Mouse (Mus musculus) heart, embryonic 15.5 days (tissue): ENCODE data around the gene Nebl. TPM values are rescaled to one million over a fixed set of nuclear protein-coding genes. Genes with fewer than 3 reads are reported as not detected.
A peak's percentile ranks its signal among the peaks of the same experiment; 100 is the strongest.

Source experiments
- ATAC-seq: fragments of 200-750 bp; cut with Nextera tagmentation; replicated peaks from 2 replicates; pipeline ENCODE4 v1.8.0; 2017; ENCODE audit warnings: low read depth, moderate TSS enrichment; ENCODE audit not compliant: insufficient number of reproducible peaks, insufficient read depth, low FRiP score
- H3K27ac ChIP-seq: fragments of 300-500 bp; sonication (generic); 2 replicates; pipeline ENCODE4 v1.5.1; 2015; ENCODE audit warnings: mild to moderate bottlenecking, inconsistent platforms
- H3K27me3 ChIP-seq: fragments of 300-500 bp; sonication (generic); 2 replicates; pipeline ENCODE4 v1.6.1; 2015; ENCODE audit warnings: inconsistent platforms
- H3K36me3 ChIP-seq: fragments of 300-500 bp; sonication (generic); 2 replicates; pipeline ENCODE4 v1.6.1; 2015; ENCODE audit warnings: mild to moderate bottlenecking, inconsistent platforms
- H3K4me1 ChIP-seq: fragments of 300-500 bp; sonication (generic); replicated peaks from 2 replicates; pipeline ENCODE4 v1.6.1; 2015; ENCODE audit warnings: inconsistent platforms
- H3K4me2 ChIP-seq: fragments of 300-500 bp; sonication (generic); 2 replicates; pipeline ENCODE4 v1.6.1; 2015; ENCODE audit warnings: inconsistent platforms, mild to moderate bottlenecking, moderate library complexity
- H3K4me3 ChIP-seq: fragments of 300-500 bp; sonication (generic); 2 replicates; pipeline ENCODE4 v1.5.1; 2015; ENCODE audit warnings: mild to moderate bottlenecking, inconsistent platforms
- H3K9ac ChIP-seq: fragments of 300-500 bp; sonication (generic); 2 replicates; pipeline ENCODE4 v1.6.1; 2015; ENCODE audit warnings: mild to moderate bottlenecking, inconsistent platforms
- H3K9me3 ChIP-seq: fragments of 300-500 bp; sonication (generic); replicated peaks from 2 replicates; pipeline ENCODE4 v1.6.1; 2016; ENCODE audit warnings: inconsistent platforms
- WGBS: fragments of 180-500 bp; shearing (Covaris S2); methylation state at CpG from one replicate; pipeline ENCODE4 v1.1.7; 2015; ENCODE audit warnings: mixed read lengths; 5-methylcytosine and 5-hydroxymethylcytosine counted together
- polyA plus RNA-seq: library from polyadenylated mRNA; unstranded; fragments of >200 nt; fragmentation: Nextera tagmentation; extraction: Ambion mirVana; gene quantifications from 2 replicates; pipeline ENCODE4 v1.2.1, GENCODE M21; 2015

Gene Nebl
- polyA plus RNA-seq, 1 experiment from 2014 or later = 237 TPM

GRCm38 (mm10) chr2:17390513-17391200 lies 340.6 kb downstream of the Nebl start:
- Histone ChIP-seq H3K27ac (no peak overlapping the region), H3K9me3 (no peaks in the 10 kb centered on the region), H3K36me3 (peaks cover 46% of the 10 kb centered on the region), H3K4me2 (no peak overlapping the region), H3K27me3 (no peaks in the 10 kb centered on the region), H3K9ac (no peak overlapping the region), H3K4me1 (no peaks in the 10 kb centered on the region), H3K4me3 (no peak overlapping the region)
- WGBS = 74% methylated on average over 7 of the region's 7 CpGs
- ATAC-seq = no peak

- Histone ChIP-seq H3K27me3 (no peaks in the 10 kb centered on the region), H3K27ac (no peak overlapping the region), H3K9ac (no peak overlapping the region), H3K9me3 (no peaks in the 10 kb centered on the region), H3K4me3 (no peak overlapping the region), H3K4me1 (no peaks in the 10 kb centered on the region), H3K4me2 (no peak overlapping the region), H3K36me3 (peaks cover 46% of the 10 kb centered on the region)
- ATAC-seq = no peak
- WGBS = 94% methylated on average over 2 of the region's 2 CpGs
These were observed 341.4 kb downstream of the Nebl start for GRCm38 (mm10) chr2:17389886-17390285.

GRCm38 (mm10) chr2:17389379-17389778 lies 341.9 kb downstream of the Nebl start:
- Histone ChIP-seq H3K27ac (no peak overlapping the region), H3K27me3 (no peaks in the 10 kb centered on the region), H3K36me3 (peaks cover 46% of the 10 kb centered on the region), H3K4me2 (no peak overlapping the region), H3K4me3 (no peak overlapping the region), H3K9ac (no peak overlapping the region), H3K4me1 (no peaks in the 10 kb centered on the region), H3K9me3 (no peaks in the 10 kb centered on the region)
- 91% methylated on average over 4 of the region's 4 CpGs for WGBS
- ATAC-seq = no peak

GRCm38 (mm10) chr2:17382227-17382626 lies 349.0 kb downstream of the Nebl start:
- WGBS = 90% methylated on average over 1 of the region's 1 CpGs

GRCm38 (mm10) chr2:17375916-17376315 lies 355.3 kb downstream of the Nebl start:
- no peak overlapping the region for H3K27ac ChIP-seq
- H3K27me3 ChIP-seq = no peaks in the 10 kb centered on the region
- no peaks in the 10 kb centered on the region for H3K9me3 ChIP-seq
- ATAC-seq = no peak
- H3K4me1 ChIP-seq = no peaks in the 10 kb centered on the region
- WGBS = 72% methylated on average over 2 of the region's 2 CpGs
- H3K4me3 ChIP-seq = no peak overlapping the region
- no peak overlapping the region for H3K4me2 ChIP-seq
- peaks cover 55% of the 10 kb centered on the region for H3K36me3 ChIP-seq
- no peak overlapping the region for H3K9ac ChIP-seq

More at GRCm38 (mm10) chr2:17382227-17382626, 349.0 kb downstream of the Nebl start:
- Histone ChIP-seq H3K27me3 (no peaks in the 10 kb centered on the region), H3K4me1 (no peaks in the 10 kb centered on the region), H3K36me3 (peaks cover 48% of the 10 kb centered on the region), H3K9me3 (no peaks in the 10 kb centered on the region), H3K9ac (no peak overlapping the region), H3K4me3 (no peak overlapping the region), H3K4me2 (no peak overlapping the region), H3K27ac (no peak overlapping the region)
- ATAC-seq = no peak

GRCm38 (mm10) chr2:17365671-17366070 lies 365.6 kb downstream of the Nebl start:
- Histone ChIP-seq H3K36me3 (peaks cover 20% of the 10 kb centered on the region; the same call in 1 of the 2 replicates), H3K4me2 (no peak overlapping the region), H3K27ac (peak overlapping the region; percentile 28; the same call in 1 of the 2 replicates), H3K4me3 (no peak overlapping the region), H3K9me3 (no peaks in the 10 kb centered on the region), H3K27me3 (no peaks in the 10 kb centered on the region), H3K9ac (no peak overlapping the region), H3K4me1 (peaks cover 2% of the 10 kb centered on the region; the same call in 1 of the 2 replicates)
- ATAC-seq = no peak
- 39% methylated on average over 5 of the region's 5 CpGs for whole genome bisulfite sequencing

GRCm38 (mm10) chr2:17364971-17365548 lies 366.2 kb downstream of the Nebl start:
- no peaks in the 10 kb centered on the region for H3K9me3 ChIP-seq
- H3K27me3 ChIP-seq = no peaks in the 10 kb centered on the region
- H3K27ac ChIP-seq = peak overlapping the region; percentile 28; the same call in 1 of the 2 replicates
- H3K9ac ChIP-seq = no peak overlapping the region
- 64% methylated on average over 6 of the region's 6 CpGs for WGBS
- H3K4me2 ChIP-seq = no peak overlapping the region
- ATAC-seq = no peak
- no peak overlapping the region for H3K4me3 ChIP-seq
- peaks cover 2% of the 10 kb centered on the region; the same call in 1 of the 2 replicates for H3K4me1 ChIP-seq
- H3K36me3 ChIP-seq = peaks cover 19% of the 10 kb centered on the region; the same call in 1 of the 2 replicates

- 50% methylated on average over 12 of the region's 12 CpGs for WGBS
- Histone ChIP-seq H3K36me3 (peaks cover 14% of the 10 kb centered on the region; the same call in 1 of the 2 replicates), H3K9me3 (no peaks in the 10 kb centered on the region), H3K4me2 (no peak overlapping the region), H3K4me3 (no peak overlapping the region), H3K9ac (no peak overlapping the region), H3K27me3 (no peaks in the 10 kb centered on the region), H3K27ac (peak overlapping the region; percentile 50), H3K4me1 (peaks cover 2% of the 10 kb centered on the region; the same call in 1 of the 2 replicates)
- ATAC-seq = no peak
These were observed 367.7 kb downstream of the Nebl start for GRCm38 (mm10) chr2:17363337-17364216.

- ATAC-seq = no peak
- Histone ChIP-seq H3K9me3 (no peaks in the 10 kb centered on the region), H3K36me3 (peaks cover 22% of the 10 kb centered on the region; the same call in 1 of the 2 replicates), H3K27me3 (no peaks in the 10 kb centered on the region), H3K9ac (no peak overlapping the region), H3K4me2 (no peak overlapping the region), H3K4me3 (no peak overlapping the region), H3K4me1 (peaks cover 2% of the 10 kb centered on the region; the same call in 1 of the 2 replicates), H3K27ac (no peak overlapping the region)
- 81% methylated on average over 1 of the region's 1 CpGs for WGBS
These were observed 369.1 kb downstream of the Nebl start for GRCm38 (mm10) chr2:17362181-17362580.

GRCm38 (mm10) chr2:17344643-17345042 lies 386.6 kb downstream of the Nebl start:
- Histone ChIP-seq H3K36me3 (peaks cover 36% of the 10 kb centered on the region), H3K9ac (no peak overlapping the region), H3K27me3 (no peaks in the 10 kb centered on the region), H3K4me1 (no peaks in the 10 kb centered on the region), H3K4me2 (no peak overlapping the region), H3K4me3 (no peak overlapping the region), H3K27ac (no peak overlapping the region), H3K9me3 (no peaks in the 10 kb centered on the region)
- ATAC-seq = no peak
- 100% methylated on average over 1 of the region's 1 CpGs for WGBS

- Histone ChIP-seq H3K36me3 (no peaks in the 10 kb centered on the region), H3K27ac (no peak overlapping the region), H3K4me2 (no peak overlapping the region), H3K9ac (no peak overlapping the region), H3K4me3 (no peak overlapping the region), H3K9me3 (no peaks in the 10 kb centered on the region), H3K27me3 (no peaks in the 10 kb centered on the region), H3K4me1 (no peaks in the 10 kb centered on the region)
- ATAC-seq = no peak
- 82% methylated on average over 5 of the region's 5 CpGs for WGBS
These were observed 395.8 kb downstream of the Nebl start for GRCm38 (mm10) chr2:17335451-17335850.
